Mouse (Mus musculus): ENCODE measurements around the gene Tbccd1. TPM values are rescaled to one million over a fixed set of nuclear protein-coding genes. Genes with fewer than 3 reads are reported as not detected.

Gene Tbccd1
- total RNA-seq (2017) = 9.0 to 21.8 TPM (median 12.8 TPM) in 3 replicates

- ATAC-seq (replicated peaks; ENCODE audit: insufficient number of reproducible peaks, low FRiP score, low TSS enrichment, poor library complexity, severe bottlenecking) = peak; percentile 99
These were observed at the start of gene Tbccd1, which contains the start of gene Dnajb11 for GRCm38 (mm10) chr16:22857431-22858113. Tbccd1 (minus strand) TSS chr16:22857669. Dnajb11 (plus strand) TSS chr16:22857845.

- ATAC-seq (replicated peaks; ENCODE audit: insufficient number of reproducible peaks, low FRiP score, low TSS enrichment, poor library complexity, severe bottlenecking) = no peak
These were observed 43.9 kb upstream of the Tbccd1 start for GRCm38 (mm10) chr16:22901326-22901725.

GRCm38 (mm10) chr16:22899866-22900570 is 42.5 kb upstream of the Tbccd1 start:
- no peak for ATAC-seq (replicated peaks; ENCODE audit: insufficient number of reproducible peaks, low FRiP score, low TSS enrichment, poor library complexity, severe bottlenecking)

GRCm38 (mm10) chr16:22899346-22899745 is 41.9 kb upstream of the Tbccd1 start:
- no peak for ATAC-seq (replicated peaks; ENCODE audit: insufficient number of reproducible peaks, low FRiP score, low TSS enrichment, poor library complexity, severe bottlenecking)

GRCm38 (mm10) chr16:22896618-22897017 is 39.1 kb upstream of the Tbccd1 start:
- no peak for ATAC-seq (replicated peaks; ENCODE audit: insufficient number of reproducible peaks, low FRiP score, low TSS enrichment, poor library complexity, severe bottlenecking)

GRCm38 (mm10) chr16:22894095-22894494 is 36.6 kb upstream of the Tbccd1 start:
- ATAC-seq (replicated peaks; ENCODE audit: insufficient number of reproducible peaks, low FRiP score, low TSS enrichment, poor library complexity, severe bottlenecking) = no peak

- ATAC-seq (replicated peaks; ENCODE audit: insufficient number of reproducible peaks, low FRiP score, low TSS enrichment, poor library complexity, severe bottlenecking) = no peak
These were observed 34.3 kb upstream of the Tbccd1 start for GRCm38 (mm10) chr16:22891733-22892154.

- ATAC-seq (replicated peaks; ENCODE audit: insufficient number of reproducible peaks, low FRiP score, low TSS enrichment, poor library complexity, severe bottlenecking) = no peak
These were observed 33.4 kb upstream of the Tbccd1 start, which contains the start of gene Ahsg for GRCm38 (mm10) chr16:22890683-22891510. Ahsg (plus strand) TSS chr16:22891277.

- no peak for ATAC-seq (replicated peaks; ENCODE audit: insufficient number of reproducible peaks, low FRiP score, low TSS enrichment, poor library complexity, severe bottlenecking)
These were observed 32.2 kb upstream of the Tbccd1 start for GRCm38 (mm10) chr16:22889716-22890115.

- no peak for ATAC-seq (replicated peaks; ENCODE audit: insufficient number of reproducible peaks, low FRiP score, low TSS enrichment, poor library complexity, severe bottlenecking)
These were observed 31.4 kb upstream of the Tbccd1 start for GRCm38 (mm10) chr16:22888835-22889234.

- no peak for ATAC-seq (replicated peaks; ENCODE audit: insufficient number of reproducible peaks, low FRiP score, low TSS enrichment, poor library complexity, severe bottlenecking)
These were observed 29.3 kb upstream of the Tbccd1 start for GRCm38 (mm10) chr16:22886726-22887125.

- no peak for ATAC-seq (replicated peaks; ENCODE audit: insufficient number of reproducible peaks, low FRiP score, low TSS enrichment, poor library complexity, severe bottlenecking)
These were observed 27.9 kb upstream of the Tbccd1 start for GRCm38 (mm10) chr16:22885356-22885755.

- ATAC-seq (replicated peaks; ENCODE audit: insufficient number of reproducible peaks, low FRiP score, low TSS enrichment, poor library complexity, severe bottlenecking) = no peak
These were observed 26.0 kb upstream of the Tbccd1 start for GRCm38 (mm10) chr16:22883441-22883840.

GRCm38 (mm10) chr16:22881487-22881886 is 24.0 kb upstream of the Tbccd1 start:
- ATAC-seq (replicated peaks; ENCODE audit: insufficient number of reproducible peaks, low FRiP score, low TSS enrichment, poor library complexity, severe bottlenecking) = no peak

GRCm38 (mm10) chr16:22880900-22881299 is 23.4 kb upstream of the Tbccd1 start:
- ATAC-seq (replicated peaks; ENCODE audit: insufficient number of reproducible peaks, low FRiP score, low TSS enrichment, poor library complexity, severe bottlenecking) = no peak

GRCm38 (mm10) chr16:22879945-22880595 is 22.6 kb upstream of the Tbccd1 start:
- ATAC-seq (replicated peaks; ENCODE audit: insufficient number of reproducible peaks, low FRiP score, low TSS enrichment, poor library complexity, severe bottlenecking) = no peak

GRCm38 (mm10) chr16:22878716-22879115 is 21.2 kb upstream of the Tbccd1 start:
- ATAC-seq (replicated peaks; ENCODE audit: insufficient number of reproducible peaks, low FRiP score, low TSS enrichment, poor library complexity, severe bottlenecking) = no peak

- no peak for ATAC-seq (replicated peaks; ENCODE audit: insufficient number of reproducible peaks, low FRiP score, low TSS enrichment, poor library complexity, severe bottlenecking)
These were observed 20.4 kb upstream of the Tbccd1 start for GRCm38 (mm10) chr16:22877660-22878390.
